Mouse (Mus musculus): Measurements from ENCODE around the gene Foxn3.

DNA sequence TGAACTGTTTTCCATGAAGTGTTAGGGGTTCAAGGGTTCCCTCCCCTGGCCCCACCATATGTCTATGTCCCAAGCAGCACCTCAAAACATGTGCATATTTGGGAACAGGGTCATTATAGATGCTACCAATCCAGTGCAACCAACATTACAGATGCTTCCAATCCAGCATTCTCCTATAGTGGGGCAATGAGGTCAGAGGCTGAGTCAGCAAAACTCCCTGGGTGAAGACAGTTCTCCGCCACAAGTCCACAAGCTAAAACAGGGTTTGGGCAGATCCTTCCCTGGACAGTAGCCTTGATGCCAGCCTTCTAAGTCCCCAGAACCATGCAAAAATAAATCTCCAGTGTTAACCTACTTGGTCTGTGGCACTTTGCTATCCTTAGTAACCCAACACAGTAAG is 320.1 kb downstream of the Foxn3 start:
- TF ChIP-seq POLR2A (IDR thresholded peaks at IDR 0.05; ENCODE audit: borderline replicate concordance, extremely low read depth, insufficient read depth, insufficient read length, poor library complexity, severe bottlenecking): no peak
- no peak for TF ChIP-seq CTCF (IDR thresholded peaks at IDR 0.05; ENCODE audit: borderline replicate concordance, extremely low read depth, insufficient read depth, insufficient read length)
